Mouse (Mus musculus) bone marrow macrophage, adult 2 months (primary cell): Measurements from ENCODE around the gene Gm20388.

Source experiments
- CTCF ChIP-seq: IDR thresholded peaks from 2 replicates; pipeline ENCODE4 v1.5.1; 2012; ENCODE audit warnings: low read depth, mild to moderate bottlenecking, low read length, moderate library complexity
- POLR2A ChIP-seq: IDR thresholded peaks from 2 replicates; pipeline ENCODE4 v1.6.1; 2012; ENCODE audit warnings: mild to moderate bottlenecking, low read depth, low read length, borderline replicate concordance

DNA sequence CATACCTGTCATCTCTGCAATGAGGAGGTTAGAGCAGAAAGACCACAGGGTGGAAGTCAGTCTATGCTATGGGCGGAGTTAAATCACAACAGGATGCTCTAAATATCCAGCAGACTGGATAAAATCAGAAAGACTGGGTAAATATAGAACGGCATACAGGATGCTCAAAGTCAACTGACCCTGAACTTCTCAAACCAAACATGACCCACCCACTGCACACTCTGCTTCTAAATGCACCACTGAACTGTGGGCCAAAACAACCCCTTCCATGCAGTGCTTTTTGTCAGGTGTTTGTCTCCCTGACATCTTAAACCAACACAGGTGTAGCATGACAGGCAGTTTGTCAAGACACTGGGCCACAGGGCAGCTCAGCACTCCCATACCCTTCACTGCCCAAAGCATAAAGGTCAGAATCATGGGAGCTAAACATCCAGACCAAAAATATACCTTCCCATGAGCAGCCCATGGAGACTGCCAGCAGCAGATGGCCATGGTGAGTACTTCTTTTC, 3027.0 kb downstream of the Gm20388 start:
- TF ChIP-seq CTCF (no peak), POLR2A (no peak)
